Mouse (Mus musculus) hindbrain, embryonic 11.5 days (tissue): ENCODE data around the gene Sh3gl3. TPM values are rescaled to one million over a fixed set of nuclear protein-coding genes. Genes with fewer than 3 reads are reported as not detected.

Experiments used
- ATAC-seq: fragments of 200-750 bp; cut with Nextera tagmentation; 2 replicates; pipeline ENCODE4 v1.8.0; 2017; ENCODE audit warnings: mild to moderate bottlenecking, moderate TSS enrichment, moderate library complexity; ENCODE audit not compliant: low FRiP score
- DNase-seq: peaks from one replicate; pipeline ENCODE4 v3.0.0-alpha.2; 2015; ENCODE audit warnings: low spot score
- H3K27ac ChIP-seq: fragments of 300-500 bp; sonication (generic); 2 replicates; pipeline ENCODE4 v1.5.1; 2014; ENCODE audit warnings: mild to moderate bottlenecking, low read depth, low read length
- H3K27me3 ChIP-seq: fragments of 300-500 bp; sonication (generic); 2 replicates; pipeline ENCODE4 v1.6.1; 2014; ENCODE audit warnings: mild to moderate bottlenecking, low read length, moderate library complexity, mixed read lengths; ENCODE audit not compliant: control insufficient read depth, insufficient read depth
- H3K36me3 ChIP-seq: fragments of 300-500 bp; sonication (generic); 2 replicates; pipeline ENCODE4 v1.6.1; 2014; ENCODE audit warnings: mild to moderate bottlenecking, low read length, moderate library complexity, mixed read lengths; ENCODE audit not compliant: control insufficient read depth, insufficient read depth
- H3K4me1 ChIP-seq: fragments of 300-500 bp; sonication (generic); replicated peaks from 2 replicates; pipeline ENCODE4 v1.6.1; 2014; ENCODE audit warnings: low read length, mixed read lengths; ENCODE audit not compliant: control insufficient read depth, insufficient read depth
- H3K4me2 ChIP-seq: fragments of 300-500 bp; sonication (generic); replicated peaks from 2 replicates; pipeline ENCODE4 v1.6.1; 2014; ENCODE audit warnings: mild to moderate bottlenecking, low read depth, low read length
- H3K4me3 ChIP-seq: fragments of 300-500 bp; sonication (generic); 2 replicates; pipeline ENCODE4 v1.5.1; 2014; ENCODE audit warnings: low read depth, low read length
- H3K9ac ChIP-seq: fragments of 300-500 bp; sonication (generic); 2 replicates; pipeline ENCODE4 v1.6.1; 2014; ENCODE audit warnings: low read depth, low read length
- H3K9me3 ChIP-seq: fragments of 300-500 bp; sonication (generic); 2 replicates; pipeline ENCODE4 v1.6.1; 2016; ENCODE audit warnings: low read length; ENCODE audit not compliant: control insufficient read depth
- WGBS: fragments of 180-500 bp; shearing (Covaris S2); extraction: QIAGEN DNeasy Blood & Tissue Kit; methylation state at CpG from one replicate; pipeline ENCODE4 v1.1.7; 2014; 5-methylcytosine and 5-hydroxymethylcytosine counted together
- polyA plus RNA-seq: library from polyadenylated mRNA; unstranded; fragments of >200 nt; fragmentation: Nextera tagmentation; extraction: Ambion mirVana; gene quantifications from 2 replicates; pipeline ENCODE4 v1.2.1, GENCODE M21; 2014

Sh3gl3 gene
- polyA plus RNA-seq, 1 experiment from 2014 or later = 17.5 TPM

DNA sequence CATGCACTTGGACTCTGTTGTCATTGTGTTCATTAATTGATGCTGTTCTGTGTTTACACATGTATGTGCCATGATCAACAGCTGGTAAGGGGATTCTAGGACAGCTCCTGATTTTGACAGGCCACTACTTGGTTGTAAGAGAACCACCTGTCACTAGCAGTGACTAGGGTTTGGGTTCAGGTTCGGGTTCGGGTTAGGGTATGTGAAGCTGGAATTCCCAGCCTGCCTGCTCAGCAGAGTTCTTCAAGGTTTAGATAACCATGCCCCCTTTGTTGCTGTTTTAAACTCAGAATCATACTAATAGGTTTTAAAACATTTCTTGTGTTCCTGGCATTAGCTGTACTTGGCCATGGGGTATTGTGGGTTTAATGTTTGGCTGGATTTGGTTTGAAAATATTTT is 173.1 kb downstream of the Sh3gl3 start:
- 86% methylated on average over 2 of the region's 2 CpGs for WGBS
- Histone ChIP-seq H3K4me3 (no peak overlapping the region), H3K36me3 (no peaks in the 10 kb centered on the region), H3K4me2 (no peak overlapping the region), H3K9ac (no peak overlapping the region), H3K9me3 (no peaks in the 10 kb centered on the region), H3K27ac (no peak overlapping the region), H3K4me1 (no peaks in the 10 kb centered on the region), H3K27me3 (no peaks in the 10 kb centered on the region)
- ATAC-seq = no peak
- DNase-seq = no peak

- Histone ChIP-seq H3K4me2 (no peak overlapping the region), H3K27me3 (no peaks in the 10 kb centered on the region), H3K4me3 (no peak overlapping the region), H3K9me3 (no peaks in the 10 kb centered on the region), H3K4me1 (no peaks in the 10 kb centered on the region), H3K36me3 (no peaks in the 10 kb centered on the region), H3K9ac (no peak overlapping the region), H3K27ac (no peak overlapping the region)
- ATAC-seq (no peak), DNase-seq (no peak)
- WGBS = 80% methylated on average over 7 of the region's 7 CpGs
These were observed 176.2 kb downstream of the Sh3gl3 start for GRCm38 (mm10) chr7:82349796-82350195.

DNA sequence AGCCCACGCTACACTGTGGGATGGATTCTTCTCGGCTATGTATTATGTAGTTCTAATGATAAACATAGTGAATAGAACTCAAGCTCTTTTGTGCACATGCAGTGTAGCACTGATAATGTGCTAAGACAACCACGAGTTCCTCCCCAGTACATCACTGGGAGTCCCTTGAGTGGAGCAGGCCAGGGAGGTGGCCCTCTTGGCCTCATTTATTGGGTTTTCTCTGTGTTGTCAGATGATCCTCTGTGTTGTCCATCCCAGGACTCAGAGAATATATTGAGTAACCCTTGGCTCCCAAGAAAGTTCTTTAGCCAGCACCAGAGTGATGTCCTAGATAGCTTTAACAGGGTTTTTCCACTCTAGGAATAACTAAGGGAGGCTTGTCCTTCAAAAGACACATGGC is 176.8 kb downstream of the Sh3gl3 start:
- Histone ChIP-seq H3K4me2 (no peak overlapping the region), H3K9me3 (no peaks in the 10 kb centered on the region), H3K27me3 (no peaks in the 10 kb centered on the region), H3K27ac (no peak overlapping the region), H3K4me1 (no peaks in the 10 kb centered on the region), H3K4me3 (no peak overlapping the region), H3K9ac (no peak overlapping the region), H3K36me3 (no peaks in the 10 kb centered on the region)
- ATAC-seq (no peak), DNase-seq (no peak)
- 78% methylated on average over 3 of the region's 3 CpGs for WGBS

Other genes starting within 250 kb of the Sh3gl3 start
- 41.6 and 46.6 TPM in 2 replicates for gene Hdgfl3, start 239.4 kb upstream of the Sh3gl3 start, polyA plus RNA-seq
- 0.59 and 0.81 TPM in 2 replicates for gene Bnc1, start 181.5 kb upstream of the Sh3gl3 start, polyA plus RNA-seq
- gene Adamtsl3, start 161.9 kb downstream of the Sh3gl3 start, polyA plus RNA-seq = 0.15 and 0.66 TPM in 2 replicates